Mouse (Mus musculus) embryonic facial prominence, embryonic 14.5 days (tissue): Measurements from ENCODE around the gene Aamp. TPM values are rescaled to one million over a fixed set of nuclear protein-coding genes. Genes with fewer than 3 reads are reported as not detected.

Experiments
- ATAC-seq: fragments of 200-750 bp; cut with Nextera tagmentation; 2 replicates; pipeline ENCODE4 v1.8.0; 2017; ENCODE audit warnings: low read depth, moderate number of reproducible peaks, moderate TSS enrichment
- DNase-seq: peaks from one replicate; pipeline ENCODE4 v3.0.0-alpha.2; 2015; ENCODE audit warnings: low spot score
- H3K27ac ChIP-seq: fragments of 300-500 bp; sonication (generic); replicated peaks from 2 replicates; pipeline ENCODE4 v1.5.1; 2014; ENCODE audit warnings: low read depth, mild to moderate bottlenecking, low read length, moderate library complexity
- H3K27me3 ChIP-seq: fragments of 300-500 bp; sonication (generic); replicated peaks from 2 replicates; pipeline ENCODE4 v1.6.1; 2014; ENCODE audit warnings: low read length; ENCODE audit not compliant: control insufficient read depth, insufficient read depth
- H3K36me3 ChIP-seq: fragments of 300-500 bp; sonication (generic); 2 replicates; pipeline ENCODE4 v1.6.1; 2014; ENCODE audit warnings: low read length, mixed read lengths; ENCODE audit not compliant: control insufficient read depth, insufficient read depth
- H3K4me1 ChIP-seq: fragments of 300-500 bp; sonication (generic); 2 replicates; pipeline ENCODE4 v1.6.1; 2014; ENCODE audit warnings: antibody characterized with exemption, low read length; ENCODE audit not compliant: control insufficient read depth, insufficient read depth
- H3K4me2 ChIP-seq: fragments of 300-500 bp; sonication (generic); 2 replicates; pipeline ENCODE4 v1.6.1; 2014; ENCODE audit warnings: low read depth, mild to moderate bottlenecking, low read length, moderate library complexity, mixed read lengths
- H3K4me3 ChIP-seq: fragments of 300-500 bp; sonication (generic); 2 replicates; pipeline ENCODE4 v1.5.1; 2014; ENCODE audit warnings: low read depth, mild to moderate bottlenecking, low read length
- H3K9ac ChIP-seq: fragments of 300-500 bp; sonication (generic); 2 replicates; pipeline ENCODE4 v1.6.1; 2014; ENCODE audit warnings: low read depth, mild to moderate bottlenecking, low read length, moderate library complexity, mixed read lengths
- H3K9me3 ChIP-seq: fragments of 300-500 bp; sonication (generic); 2 replicates; pipeline ENCODE4 v1.6.1; 2016; ENCODE audit warnings: low read length; ENCODE audit not compliant: control insufficient read depth
- WGBS: fragments of 180-500 bp; shearing (Covaris S2); extraction: QIAGEN DNeasy Blood & Tissue Kit; methylation state at CpG from one replicate; pipeline ENCODE4 v1.1.7; 2014; 5-methylcytosine and 5-hydroxymethylcytosine counted together
- polyA plus RNA-seq: library from polyadenylated mRNA; unstranded; fragments of >200 nt; fragmentation: Nextera tagmentation; extraction: Ambion mirVana; gene quantifications from 2 replicates; pipeline ENCODE4 v1.2.1, GENCODE M21; 2014

Aamp gene
- polyA plus RNA-seq, 1 experiment from 2014 or later: 214 TPM

DNA sequence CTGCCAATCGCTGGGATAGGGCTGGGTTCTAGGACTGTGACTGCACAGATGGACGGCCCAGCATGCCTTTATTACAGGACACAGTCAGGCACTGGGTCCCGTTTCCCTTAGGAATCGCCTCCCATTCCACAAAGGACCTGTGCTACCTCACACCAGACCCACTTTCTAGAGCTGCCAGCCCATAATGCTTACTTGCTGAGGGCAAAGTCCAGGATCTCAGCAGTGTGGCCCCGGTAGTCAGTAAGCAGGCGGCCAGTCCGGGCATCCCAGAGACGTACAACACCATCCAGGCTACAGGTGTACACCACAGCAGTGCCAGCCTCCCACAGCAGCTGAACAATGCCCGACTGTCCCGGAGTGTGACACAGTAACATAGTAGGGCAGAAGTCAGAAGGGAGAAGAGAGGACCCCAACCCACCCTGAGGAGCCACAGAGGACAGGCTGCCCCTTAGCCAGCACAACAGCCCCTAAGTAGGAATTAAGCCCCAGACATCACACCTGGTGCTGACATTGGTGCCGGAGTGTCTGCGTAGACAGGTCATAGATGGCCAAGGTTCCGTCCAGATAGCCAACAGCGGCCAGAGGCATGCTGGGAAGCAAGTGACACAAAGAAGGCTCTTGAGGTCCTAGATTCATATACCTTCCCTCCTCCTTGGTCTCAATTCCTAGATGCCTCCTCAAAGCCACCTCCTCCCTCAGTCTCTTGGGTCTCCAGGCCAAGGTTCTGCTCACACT, 3.8 kb downstream of the Aamp start:
- WGBS: 96% methylated on average over 14 of the region's 14 CpGs
- Histone ChIP-seq H3K9me3 (no peaks in the 10 kb centered on the region), H3K4me2 (no peak overlapping the region), H3K27ac (no peak overlapping the region), H3K4me1 (peaks cover 4% of the 10 kb centered on the region; the same call in 1 of the 2 replicates), H3K9ac (no peak overlapping the region), H3K4me3 (no peak overlapping the region), H3K36me3 (peaks cover 45% of the 10 kb centered on the region), H3K27me3 (no peaks in the 10 kb centered on the region)
- DNase-seq: no peak
- no peak for ATAC-seq

DNA sequence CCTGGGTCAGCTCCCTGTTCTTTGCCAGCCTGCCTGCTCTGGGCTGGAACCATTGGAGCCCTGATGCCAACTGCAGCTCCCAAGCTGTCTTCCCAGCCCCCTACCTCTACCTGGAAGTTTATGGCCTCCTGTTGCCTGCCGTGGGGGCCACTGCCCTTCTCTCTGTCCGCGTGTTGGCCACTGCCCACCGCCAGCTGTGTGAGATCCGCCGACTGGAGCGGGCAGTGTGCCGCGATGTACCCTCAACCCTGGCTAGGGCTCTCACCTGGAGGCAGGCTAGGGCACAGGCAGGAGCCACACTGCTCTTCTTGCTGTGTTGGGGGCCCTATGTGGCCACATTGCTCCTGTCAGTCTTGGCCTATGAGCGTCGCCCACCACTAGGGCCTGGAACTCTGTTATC, 5.5 kb downstream of the Aamp start:
- DNase-seq: no peak
- H3K4me3 ChIP-seq: no peak overlapping the region

DNA sequence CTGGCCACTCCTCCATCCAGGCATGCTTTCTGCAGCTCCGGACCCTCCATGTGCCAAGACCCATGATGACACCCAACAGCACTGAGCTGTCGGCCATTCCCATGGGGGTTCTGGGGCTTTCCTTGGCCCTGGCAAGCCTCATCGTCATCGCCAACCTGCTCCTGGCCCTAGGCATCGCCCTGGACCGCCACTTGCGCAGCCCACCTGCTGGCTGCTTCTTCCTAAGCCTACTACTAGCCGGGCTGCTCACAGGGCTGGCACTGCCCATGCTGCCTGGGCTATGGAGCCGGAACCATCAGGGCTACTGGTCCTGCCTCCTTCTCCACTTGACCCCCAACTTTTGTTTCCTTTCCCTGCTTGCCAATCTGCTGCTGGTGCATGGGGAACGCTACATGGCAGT, 6.0 kb downstream of the Aamp start, which contains the start of gene Gpbar1:
Gpbar1 (plus strand) TSS at position 13 of the 400 bp plus-strand sequence.
- DNase-seq (no peak), ATAC-seq (no peak)
- Histone ChIP-seq H3K27me3 (no peaks in the 10 kb centered on the region), H3K4me2 (no peak within 1 kb of the TSS), H3K27ac (no peak within 1 kb of the TSS), H3K9ac (no peak within 1 kb of the TSS), H3K4me1 (0 out of 2 replicates have a peak, but pooled peaks cover 9% of the 10 kb centered on the region), H3K9me3 (no peaks in the 10 kb centered on the region), H3K36me3 (peaks cover 45% of the 10 kb centered on the region), H3K4me3 (no peak within 1 kb of the TSS)
- WGBS: 95% methylated on average over 10 of the region's 10 CpGs

More for the DNA sequence above, 5.5 kb downstream of the Aamp start:
- no peaks in the 10 kb centered on the region for H3K9me3 ChIP-seq
- peaks cover 45% of the 10 kb centered on the region for H3K36me3 ChIP-seq
- H3K4me1 ChIP-seq: peaks cover 13% of the 10 kb centered on the region; the same call in 1 of the 2 replicates
- no peak for ATAC-seq
- no peak overlapping the region for H3K9ac ChIP-seq
- 88% methylated on average over 11 of the region's 11 CpGs for WGBS
- no peak overlapping the region for H3K27ac ChIP-seq
- H3K27me3 ChIP-seq: no peaks in the 10 kb centered on the region
- no peak overlapping the region for H3K4me2 ChIP-seq

DNA sequence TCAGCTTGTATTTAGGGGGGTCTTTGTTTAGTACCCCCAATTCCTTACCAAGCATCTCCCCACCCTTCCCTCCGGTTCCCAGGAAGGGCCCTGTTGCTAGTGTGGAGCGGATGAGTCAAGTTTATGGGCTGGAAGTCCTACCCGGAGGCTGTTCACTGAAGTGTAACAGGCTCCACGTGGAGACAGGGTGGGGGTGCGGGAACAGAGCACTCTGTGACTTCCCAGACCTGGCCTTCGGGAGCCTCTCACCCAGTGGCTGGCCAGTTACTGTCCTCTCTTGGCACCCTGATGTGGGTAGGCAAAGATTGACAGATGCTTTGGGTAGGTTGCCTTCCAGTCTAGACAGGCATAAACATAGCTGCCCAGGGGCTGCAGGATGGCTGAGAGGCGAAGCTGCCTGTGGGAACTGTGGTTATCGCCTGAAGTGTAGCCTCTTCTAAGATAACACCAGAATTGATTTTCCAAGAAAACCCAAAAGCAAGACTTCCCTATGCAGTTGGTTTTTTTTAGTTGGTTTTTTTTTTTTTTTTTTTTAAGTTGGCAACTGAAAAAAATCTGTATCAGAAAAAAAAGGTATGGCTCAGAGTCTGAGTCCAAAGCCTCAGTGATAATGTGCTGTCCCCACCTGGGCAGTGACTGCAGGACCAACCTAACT, 6.5 kb downstream of the Aamp start:
- peaks cover 42% of the 10 kb centered on the region for H3K36me3 ChIP-seq
- DNase-seq: no peak
- 0 out of 2 replicates have a peak, but pooled peaks cover 9% of the 10 kb centered on the region for H3K4me1 ChIP-seq
- no peak overlapping the region for H3K4me2 ChIP-seq
- no peaks in the 10 kb centered on the region for H3K27me3 ChIP-seq
- no peak overlapping the region for H3K9ac ChIP-seq
- no peak overlapping the region for H3K27ac ChIP-seq
- ATAC-seq: no peak
- no peak overlapping the region for H3K4me3 ChIP-seq
- WGBS: 61% methylated on average over 8 of the region's 8 CpGs
- no peaks in the 10 kb centered on the region for H3K9me3 ChIP-seq

DNA sequence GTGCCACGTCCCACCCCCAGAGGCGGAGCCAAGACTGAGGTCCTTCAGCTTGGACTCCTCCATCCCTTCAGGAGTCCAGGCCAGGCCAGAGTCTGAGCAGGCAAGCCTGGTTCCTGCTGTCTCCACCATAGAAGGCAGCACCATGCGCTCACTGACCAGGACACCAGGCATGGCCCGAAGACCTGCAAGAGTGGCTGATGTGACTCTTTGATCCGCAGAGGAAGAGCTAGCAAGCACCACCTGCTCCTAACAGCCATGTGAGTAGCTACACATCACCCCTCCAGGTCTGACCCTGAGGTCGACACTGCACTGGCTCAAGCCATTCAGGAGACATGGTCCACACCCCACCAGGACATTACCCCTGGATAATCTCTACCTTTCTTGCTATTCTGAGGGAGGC, 7.5 kb downstream of the Aamp start:
- Histone ChIP-seq H3K9ac (no peak overlapping the region), H3K27ac (no peak overlapping the region), H3K4me1 (0 out of 2 replicates have a peak, but pooled peaks cover 9% of the 10 kb centered on the region), H3K9me3 (no peaks in the 10 kb centered on the region), H3K27me3 (no peaks in the 10 kb centered on the region), H3K36me3 (peaks cover 32% of the 10 kb centered on the region), H3K4me2 (no peak overlapping the region), H3K4me3 (no peak overlapping the region)
- DNase-seq (no peak), ATAC-seq (no peak)
- WGBS: 67% methylated on average over 6 of the region's 6 CpGs

DNA sequence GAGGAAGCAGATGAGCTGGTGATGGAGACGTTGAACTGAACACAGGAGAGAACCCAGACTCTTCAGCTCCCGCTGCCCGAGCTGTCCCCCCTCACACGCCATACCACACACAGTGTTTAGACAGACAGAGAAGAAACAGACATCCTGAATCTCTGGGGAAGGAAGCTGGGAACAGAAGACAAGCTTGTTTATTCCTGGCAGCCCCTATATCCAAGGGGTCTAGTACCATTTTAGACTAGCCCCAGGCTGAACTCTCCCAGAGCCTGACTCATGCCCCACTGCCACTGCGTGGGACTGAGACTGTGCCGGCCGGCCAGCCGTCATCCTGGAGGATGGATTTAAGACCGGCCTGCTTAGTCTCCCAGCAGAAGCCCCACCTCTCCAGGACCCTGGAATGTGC, 9.5 kb downstream of the Aamp start:
- peak overlapping the region; percentile 1; the same call in 1 of the 2 replicates for H3K9ac ChIP-seq
- no peaks in the 10 kb centered on the region for H3K9me3 ChIP-seq
- no peak overlapping the region; the same call in 1 of the 2 replicates for H3K27ac ChIP-seq
- no peak overlapping the region for H3K4me3 ChIP-seq
- H3K36me3 ChIP-seq: peaks cover 14% of the 10 kb centered on the region
- no peaks in the 10 kb centered on the region for H3K27me3 ChIP-seq
- WGBS: 11% methylated on average over 9 of the region's 9 CpGs
- 0 out of 2 replicates have a peak, but pooled peaks cover 9% of the 10 kb centered on the region for H3K4me1 ChIP-seq
- no peak overlapping the region for H3K4me2 ChIP-seq
- ATAC-seq (peak; percentile 45; the same call in 1 of the 2 replicates), DNase-seq (peak; percentile 32)

DNA sequence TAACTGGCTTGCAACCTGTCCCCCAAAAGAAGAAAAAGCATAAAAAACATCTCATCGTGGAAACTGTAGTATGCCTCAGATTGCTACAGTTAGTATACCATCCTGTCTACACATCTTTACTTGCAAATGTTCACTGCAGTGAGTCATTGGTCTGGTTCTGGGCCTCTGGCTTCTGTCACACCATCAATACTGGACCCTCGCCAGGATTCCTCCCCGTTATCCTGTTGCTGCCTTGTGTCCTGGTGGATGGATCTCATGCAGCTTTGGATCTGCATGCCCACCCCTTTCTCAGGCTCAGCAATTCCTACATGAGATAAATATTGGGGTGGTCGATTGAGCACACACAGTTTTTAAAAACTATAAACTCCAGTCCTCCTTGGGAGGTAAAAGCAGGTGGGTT, 12.9 kb downstream of the Aamp start:
- Histone ChIP-seq H3K27me3 (no peaks in the 10 kb centered on the region), H3K4me2 (no peak overlapping the region), H3K4me3 (no peak overlapping the region), H3K36me3 (peaks cover 25% of the 10 kb centered on the region), H3K9ac (no peak overlapping the region), H3K9me3 (no peaks in the 10 kb centered on the region), H3K27ac (no peak overlapping the region), H3K4me1 (0 out of 2 replicates have a peak, but pooled peaks cover 9% of the 10 kb centered on the region)
- DNase-seq (no peak), ATAC-seq (no peak)
- WGBS: 73% methylated on average over 4 of the region's 4 CpGs

DNA sequence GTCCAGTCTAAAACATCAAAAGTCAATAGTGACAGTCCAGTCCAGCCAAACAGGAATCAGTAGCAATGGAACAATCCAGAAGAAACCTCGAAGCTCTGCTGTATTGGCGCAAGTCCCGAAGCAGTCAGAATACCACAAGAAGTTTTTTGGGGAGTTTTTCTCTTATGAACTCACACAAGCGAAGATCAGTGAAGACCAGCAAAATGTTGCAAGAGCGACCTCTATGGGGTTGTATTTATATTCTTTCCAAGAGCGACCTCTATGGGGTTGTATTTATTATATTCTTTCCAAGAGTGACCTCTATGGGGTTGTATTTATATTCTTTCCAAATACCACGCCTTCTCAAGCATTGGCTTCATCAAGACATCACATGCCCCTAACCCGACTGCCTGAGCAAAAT, 15.8 kb downstream of the Aamp start:
- WGBS: 88% methylated on average over 8 of the region's 8 CpGs
- Histone ChIP-seq H3K36me3 (peaks cover 54% of the 10 kb centered on the region), H3K4me3 (no peak overlapping the region), H3K9ac (no peak overlapping the region), H3K27ac (no peak overlapping the region), H3K4me2 (no peak overlapping the region), H3K27me3 (no peaks in the 10 kb centered on the region), H3K4me1 (no peaks in the 10 kb centered on the region), H3K9me3 (no peaks in the 10 kb centered on the region)
- DNase-seq (no peak), ATAC-seq (no peak)
